In the genomic region with DNA sequence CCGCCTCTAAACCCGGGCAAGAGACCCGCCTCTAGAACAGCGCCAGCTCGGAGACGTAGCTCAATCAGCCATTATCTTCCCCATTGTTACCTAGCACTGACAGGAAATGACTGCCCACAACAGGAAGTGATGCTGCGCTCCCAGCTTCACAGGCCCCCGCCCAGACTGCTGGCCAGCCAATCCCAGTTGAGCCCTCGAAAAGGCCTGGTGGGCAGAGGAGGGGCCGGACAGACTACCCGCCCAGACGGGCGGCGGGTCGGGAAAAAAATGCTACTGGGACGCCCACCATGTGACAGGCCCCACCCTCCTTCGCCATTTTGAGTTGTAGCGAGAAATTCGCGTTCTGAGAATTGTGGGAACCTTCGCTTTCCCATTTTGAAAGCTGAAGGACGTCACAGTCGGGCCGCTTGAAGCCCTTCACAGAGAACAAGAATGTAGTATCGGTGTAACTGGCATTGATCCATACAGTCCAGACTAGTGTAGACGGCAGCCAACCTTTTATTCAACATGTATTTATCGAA, we compare ENCODE assay signal across 8 mouse cellular contexts. TPM values are rescaled to one million over a fixed set of nuclear protein-coding genes. Genes with fewer than 3 reads are reported as not detected.
DNase-seq lines count a peak whose midpoint lies in the region; ATAC-seq and TF ChIP-seq lines count a peak whose summit lies in the region.

A gene (minus strand): TSS at position 116 of the 521 bp plus-strand sequence.

- H3K4me1 ChIP-seq in hindbrain, postnatal 0 days (ENCODE audit: insufficient read depth, low read length), result no peaks in the 10 kb centered on the region

- no peaks in the 10 kb centered on the region for H3K9me3 ChIP-seq in hindbrain, postnatal 0 days (ENCODE audit: low read length)

- peak within 1 kb of the TSS; percentile 95 for H3K27ac ChIP-seq in gastrocnemius, adult 2 months
- H3K27ac ChIP-seq in hindbrain, postnatal 0 days, result peak within 1 kb of the TSS; percentile 94
- peak within 1 kb of the TSS; percentile 85 for H3K27ac ChIP-seq in left cerebral cortex, adult 2 months

- peak within 1 kb of the TSS; percentile 93 for H3K4me3 ChIP-seq in gastrocnemius, adult 2 months
- peak within 1 kb of the TSS; percentile 70 for H3K4me3 ChIP-seq in hindbrain, postnatal 0 days (ENCODE audit: low read length)
- peak within 1 kb of the TSS; percentile 69 for H3K4me3 ChIP-seq in left cerebral cortex, adult 2 months

- peak within 1 kb of the TSS; percentile 57 for H3K4me2 ChIP-seq in hindbrain, postnatal 0 days (ENCODE audit: low read depth, low read length)

- no peaks in the 10 kb centered on the region for H3K36me3 ChIP-seq in hindbrain, postnatal 0 days (ENCODE audit: insufficient read depth, low read length)

- 28% methylated on average over 27 of the region's 27 CpGs for WGBS in hindbrain, postnatal 0 days

- peak within 1 kb of the TSS; percentile 75 for H3K9ac ChIP-seq in hindbrain, postnatal 0 days (replicated peaks; ENCODE audit: low read length)

- no peaks in the 10 kb centered on the region for H3K27me3 ChIP-seq in hindbrain, postnatal 0 days (ENCODE audit: insufficient read depth, low read length)

- intact Hi-C loops in gastrocnemius, adult 2 months (cut with DNase I), result loop anchor here (10.0 kb wide), 1 partner anchor 496 kb away; no protein-coding TSS in a partner anchor
- intact Hi-C loops in left cerebral cortex, adult 2 months (cut with DNase I), result loop anchor here (5.0 kb wide), 1 partner anchor 221 kb away; a partner anchor contains a TSS

- DNase-seq in ZHBTc4 (ENCODE audit: low read depth, low spot score), result peak; percentile 96
- peak; percentile 95 for DNase-seq in gastrocnemius, adult 2 months
- peak; percentile 95 for DNase-seq in hindbrain, postnatal 0 days (ENCODE audit: low spot score)
- peak; percentile 81 to 89 for DNase-seq in left cerebral cortex, adult 2 months (ENCODE audit: extremely low spot score in 1 of 2, low spot score in 2 of 2)
- DNase-seq in right cerebral cortex, adult 2 months (ENCODE audit: low spot score in 2 of 2), result peak; percentile 87 to 91
- peak; percentile 90 for DNase-seq in urinary bladder, postnatal 14 days (ENCODE audit: low spot score)

- TF ChIP-seq CTCF in gastrocnemius, adult 2 months (IDR thresholded peaks at IDR 0.05), result no peak
- no peak for TF ChIP-seq CTCF in hindbrain, postnatal 0 days (IDR thresholded peaks at IDR 0.05; ENCODE audit: low read depth)
- TF ChIP-seq CTCF in left cerebral cortex, adult 2 months (IDR thresholded peaks at IDR 0.05), result no peak

- ATAC-seq in common myeloid progenitor, adult 5-6 weeks (replicated peaks; ENCODE audit: low read depth, poor library complexity, severe bottlenecking), result peak; percentile 96
- ATAC-seq in hindbrain, postnatal 0 days, result peak; percentile 100
- ATAC-seq in megakaryocyte, adult 5-6 weeks (ENCODE audit: poor library complexity, severe bottlenecking), result peak; percentile 93

RNA-seq across cellular contexts. Expression of the gene that starts here (rescaled TPM):
- total RNA-seq in common myeloid progenitor, adult 5-6 weeks (2017), result 125 and 139 TPM in 2 replicates
- 10 to 100 TPM; 20.3 TPM for total RNA-seq in gastrocnemius, adult 2 months (2021)
- total RNA-seq in hindbrain, postnatal 0 days (2014; rRNA removed), result 31.3 and 32.3 TPM in 2 replicates
- polyA plus RNA-seq in hindbrain, postnatal 0 days (2015; fragmentation: Nextera tagmentation; extraction: Ambion mirVana), result 19.5 and 20.5 TPM in 2 replicates
- 10 to 100 TPM; 45.9 to 50.9 TPM for total RNA-seq in left cerebral cortex, adult 2 months (2021)
- total RNA-seq in megakaryocyte, adult 5-6 weeks (2015), result 41.1 and 43.5 TPM in 2 replicates
- 69.1 and 89.8 TPM in 2 replicates for total RNA-seq in megakaryocyte, adult 5-6 weeks (2017)

Comparison
In these comparisons a context has a peak if more than half of its experiments do, and no peak if none do; other contexts are left out.
1. Peak in every context shown above with its lines: DNase-seq, ATAC-seq, H3K4me3 ChIP-seq and H3K27ac ChIP-seq.